Mouse (Mus musculus) cerebellum, postnatal 4 days (tissue): ENCODE data around the gene Mageb3.
"Not testable (repeated sequence)": the region's sequence is repeated elsewhere in the genome, so short reads cannot be mapped to it uniquely, and the experiment has no call there.

Source experiments
- DNase-seq, 2 experiments: peaks; one replicate each; pipeline ENCODE4 v3.0.0; 2022; ENCODE audit warnings: low spot score in 2 of 2, mixed read lengths in 1 of 2

Mageb3 gene

GRCm38 (mm10) chr2:121955765-121956223, at the start of gene Mageb3, which contains the start of gene Ctdspl2:
Gene Mageb3 (minus strand): TSS chr2:121956092.
Gene Ctdspl2 (plus strand): TSS chr2:121956001.
- peak; percentile 88 to 95 for DNase-seq

GRCm38 (mm10) chr2:121995738-121996137, 39.8 kb upstream of the Mageb3 start:
- DNase-seq: no peak

- no peak for DNase-seq
Observed at GRCm38 (mm10) chr2:121957216-121957792, 1.4 kb upstream of the Mageb3 start.

- peak; percentile 95 to 97 for DNase-seq
Observed at GRCm38 (mm10) chr2:121956224-121957018, 529 bp upstream of the Mageb3 start.

GRCm38 (mm10) chr2:121954971-121955656, 778 bp downstream of the Mageb3 start:
- no peak for DNase-seq

- no peak for DNase-seq
Observed at GRCm38 (mm10) chr2:121943364-121943763, 12.5 kb downstream of the Mageb3 start.

- DNase-seq: not testable (repeated sequence)
Observed at GRCm38 (mm10) chr2:121937624-121938023, 18.3 kb downstream of the Mageb3 start.

GRCm38 (mm10) chr2:121916047-121916970, 39.6 kb downstream of the Mageb3 start:
- DNase-seq: no peak

- no peak for DNase-seq
Observed at GRCm38 (mm10) chr2:121909975-121910374, 45.9 kb downstream of the Mageb3 start.
